Mouse (Mus musculus) midbrain, embryonic 11.5 days (tissue): Measurements from ENCODE around the gene Cenpb. TPM values are rescaled to one million over a fixed set of nuclear protein-coding genes. Genes with fewer than 3 reads are reported as not detected.
A peak's percentile ranks its signal among the peaks of the same experiment; 100 is the strongest.

Source experiments
- ATAC-seq: fragments of 200-750 bp; cut with Nextera tagmentation; 2 replicates; pipeline ENCODE4 v1.8.0; 2017; ENCODE audit warnings: moderate TSS enrichment, moderate library complexity; ENCODE audit not compliant: low FRiP score
- DNase-seq: peaks from one replicate; pipeline ENCODE4 v3.0.0; 2015; ENCODE audit warnings: low spot score; ENCODE audit errors: missing footprints
- H3K27ac ChIP-seq: fragments of 300-500 bp; sonication (generic); 2 replicates; pipeline ENCODE4 v1.5.1; 2014; ENCODE audit warnings: low read depth, low read length
- H3K27me3 ChIP-seq: fragments of 300-500 bp; sonication (generic); 2 replicates; pipeline ENCODE4 v1.6.1; 2014; ENCODE audit warnings: mild to moderate bottlenecking, low read length, moderate library complexity, mixed read lengths; ENCODE audit not compliant: control insufficient read depth, insufficient read depth
- H3K36me3 ChIP-seq: fragments of 300-500 bp; sonication (generic); 2 replicates; pipeline ENCODE4 v1.6.1; 2014; ENCODE audit warnings: mild to moderate bottlenecking, low read length, moderate library complexity, mixed read lengths; ENCODE audit not compliant: control insufficient read depth, insufficient read depth
- H3K4me1 ChIP-seq: fragments of 300-500 bp; sonication (generic); 2 replicates; pipeline ENCODE4 v1.6.1; 2014; ENCODE audit warnings: low read length; ENCODE audit not compliant: control insufficient read depth, insufficient read depth
- H3K4me2 ChIP-seq: fragments of 300-500 bp; sonication (generic); 2 replicates; pipeline ENCODE4 v1.6.1; 2014; ENCODE audit warnings: mild to moderate bottlenecking, moderate library complexity
- H3K4me3 ChIP-seq: fragments of 300-500 bp; sonication (generic); 2 replicates; pipeline ENCODE4 v1.5.1; 2014; ENCODE audit warnings: low read depth, low read length
- H3K9ac ChIP-seq: fragments of 300-500 bp; sonication (generic); 2 replicates; pipeline ENCODE4 v1.6.1; 2014; ENCODE audit warnings: low read length
- H3K9me3 ChIP-seq: fragments of 300-500 bp; sonication (generic); 2 replicates; pipeline ENCODE4 v1.6.1; 2016; ENCODE audit warnings: low read length; ENCODE audit not compliant: control insufficient read depth
- WGBS: fragments of 180-500 bp; shearing (Covaris S2); extraction: QIAGEN DNeasy Blood & Tissue Kit; methylation state at CpG from one replicate; pipeline ENCODE4 v1.1.7; 2014; 5-methylcytosine and 5-hydroxymethylcytosine counted together
- polyA plus RNA-seq: library from polyadenylated mRNA; unstranded; fragments of >200 nt; fragmentation: Nextera tagmentation; extraction: Ambion mirVana; gene quantifications from 2 replicates; pipeline ENCODE4 v1.2.1, GENCODE M21; 2014

Gene Cenpb
- polyA plus RNA-seq, 1 experiment from 2014 or later = 9.5 TPM

DNA sequence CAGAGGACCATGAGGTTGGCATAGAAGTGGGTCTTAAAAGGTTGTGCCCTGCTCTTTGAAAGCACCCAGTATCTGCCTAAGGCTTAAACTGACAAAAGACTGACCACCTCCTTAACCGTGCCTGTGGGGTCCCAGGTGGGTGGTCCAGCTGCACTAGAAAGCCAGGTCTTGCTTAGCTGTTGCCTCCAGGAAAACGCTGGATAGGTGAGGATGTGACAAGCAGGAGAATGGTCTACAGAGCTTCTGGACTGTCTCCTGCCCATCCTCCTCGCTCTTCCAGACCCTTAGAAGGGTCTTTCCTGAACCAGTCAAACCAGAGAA, 7.7 kb upstream of the Cenpb start:
- 0 out of 2 replicates have a peak, but pooled peaks cover 2% of the 10 kb centered on the region for H3K36me3 ChIP-seq
- H3K4me1 ChIP-seq = peaks cover 43% of the 10 kb centered on the region
- H3K9ac ChIP-seq = peak overlapping the region; percentile 90
- no peaks in the 10 kb centered on the region for H3K9me3 ChIP-seq
- peak overlapping the region; percentile 77 for H3K4me3 ChIP-seq
- WGBS = 19% methylated on average over 3 of the region's 3 CpGs
- peak overlapping the region; percentile 85 for H3K4me2 ChIP-seq
- DNase-seq = no peak
- no peak for ATAC-seq
- H3K27me3 ChIP-seq = no peaks in the 10 kb centered on the region; the same call in 1 of the 2 replicates
- 0 out of 2 replicates have a peak overlapping the region, but pooled peaks have one; percentile 68 for H3K27ac ChIP-seq

DNA sequence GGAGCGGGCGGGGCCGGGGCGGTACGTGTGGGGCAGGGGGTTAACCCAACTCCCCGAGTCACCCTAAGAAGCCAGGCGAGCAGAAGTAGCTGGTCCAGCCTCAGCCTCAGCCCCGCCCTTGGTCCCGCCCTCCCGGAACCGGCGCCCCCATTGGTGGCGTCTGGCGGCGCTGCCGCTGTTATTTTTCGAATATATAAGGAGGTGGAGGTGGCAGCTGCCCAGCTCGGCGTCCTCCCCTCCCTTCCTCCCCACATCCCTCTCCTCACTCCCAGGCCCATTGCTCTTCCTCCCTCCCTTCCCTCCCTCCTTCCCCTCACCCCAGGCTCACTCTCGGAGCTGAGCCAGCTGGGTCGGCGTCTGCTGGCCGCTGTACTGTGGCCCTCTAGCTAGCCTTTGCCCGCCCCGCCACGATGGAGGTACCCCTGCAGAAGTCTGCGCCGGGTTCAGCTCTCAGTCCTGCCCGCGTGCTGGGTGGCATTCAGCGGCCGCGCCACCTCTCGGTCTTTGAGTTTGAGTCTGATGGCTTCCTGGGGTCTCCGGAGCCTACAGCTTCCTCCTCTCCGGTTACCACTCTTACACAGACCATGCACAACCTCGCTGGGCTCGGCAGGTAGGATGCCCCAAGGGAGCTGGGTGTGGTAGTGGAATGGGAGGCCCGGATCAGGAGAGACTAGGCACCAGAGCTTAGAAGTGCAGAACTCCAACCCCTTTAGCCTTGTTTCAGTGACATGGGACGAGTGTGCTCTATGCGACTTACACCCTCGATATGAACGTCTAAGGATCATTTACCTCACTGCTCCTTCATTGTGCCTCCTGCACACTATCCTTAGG, 7.1 kb upstream of the Cenpb start, which contains the start of the genes Cdc25b and Spef1:
Cdc25b (plus strand) TSS at position 179 of the 831 bp plus-strand sequence.
Spef1 (minus strand) TSS at position 512 of the 831 bp plus-strand sequence.
- peak within 1 kb of the TSS; percentile 68; the same call in 1 of the 2 replicates for H3K27ac ChIP-seq
- ATAC-seq (peak; percentile 83), DNase-seq (peak; percentile 98)
- 0 out of 2 replicates have a peak, but pooled peaks cover 2% of the 10 kb centered on the region for H3K36me3 ChIP-seq
- peak within 1 kb of the TSS; percentile 90 for H3K9ac ChIP-seq
- H3K27me3 ChIP-seq = no peaks in the 10 kb centered on the region; the same call in 1 of the 2 replicates
- no peaks in the 10 kb centered on the region for H3K9me3 ChIP-seq
- H3K4me1 ChIP-seq = peaks cover 43% of the 10 kb centered on the region
- WGBS = 1% methylated on average over 36 of the region's 43 CpGs
- H3K4me3 ChIP-seq = peak within 1 kb of the TSS; percentile 77
- peak within 1 kb of the TSS; percentile 85 for H3K4me2 ChIP-seq

DNA sequence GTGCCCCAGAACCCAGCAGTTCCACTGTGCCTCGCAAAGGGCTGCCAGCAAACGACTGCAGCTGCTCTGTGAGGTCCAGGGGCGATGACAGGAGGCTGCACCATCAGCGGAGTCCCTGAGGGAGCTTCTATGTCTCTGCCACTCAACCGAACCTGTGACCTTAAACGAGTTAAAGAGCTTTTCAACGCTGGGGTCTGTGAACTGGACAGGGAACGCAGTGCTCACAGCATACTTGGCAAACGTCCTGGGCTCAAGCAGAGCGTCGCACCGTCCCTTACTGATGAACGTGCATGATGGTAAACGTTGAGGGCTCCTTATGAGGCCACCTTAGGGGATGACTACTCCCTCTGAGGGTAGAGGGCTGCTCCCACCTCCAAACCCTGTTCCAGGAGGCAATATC, 6.5 kb upstream of the Cenpb start:
- ATAC-seq = no peak

DNA sequence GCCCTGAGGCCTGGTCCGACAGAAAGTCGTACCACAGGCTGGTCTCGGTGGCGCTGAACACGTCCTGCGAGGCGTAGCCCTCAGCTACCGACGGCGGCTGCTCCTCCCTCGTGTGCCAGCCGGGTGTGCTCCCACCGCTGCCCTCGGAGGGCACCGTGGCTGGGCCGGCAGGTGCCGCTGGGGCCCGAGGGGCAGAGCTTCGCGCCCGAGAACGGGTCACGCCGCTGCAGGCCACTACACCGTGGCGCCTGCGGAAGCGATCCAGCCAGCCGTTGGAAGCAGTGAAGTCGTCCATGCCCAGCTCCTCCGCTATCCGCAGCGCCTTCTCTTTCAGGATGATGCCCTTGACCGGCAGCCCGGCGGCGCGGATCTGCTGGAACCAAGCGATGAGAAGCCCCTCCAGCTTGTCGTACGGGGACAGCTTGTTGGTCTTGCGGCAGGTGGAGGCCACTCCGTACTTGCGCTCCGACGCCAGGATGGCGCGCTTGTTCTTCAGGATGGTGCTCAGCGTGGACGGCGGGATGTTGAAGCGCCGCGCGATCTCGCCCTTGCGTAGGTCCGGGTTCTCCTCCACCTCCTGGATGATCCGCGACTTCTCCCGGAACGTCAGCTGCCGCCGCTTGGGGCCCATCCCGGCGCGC, 501 bp downstream of the Cenpb start:
- H3K9me3 ChIP-seq = no peaks in the 10 kb centered on the region
- ATAC-seq (peak; percentile 63), DNase-seq (peak; percentile 95)
- H3K4me1 ChIP-seq = peaks cover 38% of the 10 kb centered on the region
- peak overlapping the region; percentile 84 for H3K4me3 ChIP-seq
- H3K9ac ChIP-seq = peak overlapping the region; percentile 97
- no peaks in the 10 kb centered on the region for H3K36me3 ChIP-seq
- WGBS = under 1% methylated on average over 67 of the region's 67 CpGs
- no peaks in the 10 kb centered on the region for H3K27me3 ChIP-seq
- H3K27ac ChIP-seq = peak overlapping the region; percentile 85
- peak overlapping the region; percentile 99 for H3K4me2 ChIP-seq

More for the DNA sequence above, 6.5 kb upstream of the Cenpb start:
- H3K27me3 ChIP-seq = no peaks in the 10 kb centered on the region; the same call in 1 of the 2 replicates
- H3K4me3 ChIP-seq = peak overlapping the region; percentile 77
- no peaks in the 10 kb centered on the region for H3K36me3 ChIP-seq
- no peaks in the 10 kb centered on the region for H3K9me3 ChIP-seq
- H3K4me1 ChIP-seq = peaks cover 40% of the 10 kb centered on the region
- H3K27ac ChIP-seq = no peak overlapping the region
- 2% methylated on average over 14 of the region's 14 CpGs for WGBS
- peak overlapping the region; percentile 85 for H3K4me2 ChIP-seq
- DNase-seq = no peak
- peak overlapping the region; percentile 90 for H3K9ac ChIP-seq

DNA sequence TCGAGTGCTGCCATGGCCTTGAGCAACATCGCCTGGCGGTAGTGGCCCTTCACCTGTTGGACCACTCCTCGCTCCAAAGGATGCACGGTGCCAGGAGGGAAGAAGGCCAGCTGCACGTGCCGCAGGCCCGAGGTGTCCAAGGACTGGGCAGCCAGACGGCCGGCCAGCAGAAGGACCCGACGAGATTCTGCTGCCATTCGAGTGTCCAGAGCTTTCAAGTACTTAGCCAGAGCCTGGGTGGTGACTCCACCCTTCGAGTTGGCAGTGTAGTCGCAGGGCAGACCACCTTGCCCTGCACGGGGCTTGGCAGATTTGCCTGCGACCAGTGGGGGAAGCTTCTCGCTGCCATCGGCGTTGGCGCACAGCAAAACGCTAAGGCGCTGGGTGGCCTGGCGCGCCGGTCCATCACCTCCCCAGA, 1.0 kb downstream of the Cenpb start:
- DNase-seq (peak; percentile 94), ATAC-seq (peak; percentile 1; the same call in 1 of the 2 replicates)
- Histone ChIP-seq H3K4me2 (peak overlapping the region; percentile 99), H3K36me3 (no peaks in the 10 kb centered on the region), H3K9me3 (no peaks in the 10 kb centered on the region), H3K4me3 (peak overlapping the region; percentile 84), H3K4me1 (peaks cover 38% of the 10 kb centered on the region), H3K9ac (peak overlapping the region; percentile 97), H3K27me3 (no peaks in the 10 kb centered on the region), H3K27ac (no peak overlapping the region)
- WGBS = 31% methylated on average over 26 of the region's 26 CpGs

DNA sequence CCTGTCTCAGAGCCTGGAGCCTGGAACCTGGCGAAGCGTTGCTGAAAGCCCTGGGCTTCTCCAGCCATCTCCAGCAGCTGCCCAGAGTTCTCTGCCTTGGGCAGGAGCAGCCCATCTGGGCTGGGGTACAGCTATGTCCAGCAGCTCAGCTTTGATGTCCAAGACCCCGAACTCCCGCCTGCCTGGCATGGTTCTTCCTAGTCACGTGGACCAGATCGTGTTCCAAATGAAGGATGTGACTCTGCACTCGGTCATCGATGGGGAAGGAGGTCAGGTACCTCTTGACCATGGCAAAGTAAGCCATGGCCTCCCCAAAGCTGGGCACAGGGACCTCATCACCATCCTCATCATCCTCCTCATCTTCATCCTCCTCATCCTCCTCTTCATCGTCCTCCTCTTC, 1.9 kb downstream of the Cenpb start:
- Histone ChIP-seq H3K27ac (no peak overlapping the region), H3K9ac (peak overlapping the region; percentile 97; the same call in 1 of the 2 replicates), H3K4me2 (peak overlapping the region; percentile 99), H3K36me3 (no peaks in the 10 kb centered on the region), H3K4me3 (peak overlapping the region; percentile 84), H3K27me3 (peaks cover 2% of the 10 kb centered on the region; the same call in 1 of the 2 replicates), H3K4me1 (peaks cover 38% of the 10 kb centered on the region), H3K9me3 (no peaks in the 10 kb centered on the region)
- DNase-seq = no peak
- 87% methylated on average over 9 of the region's 9 CpGs for WGBS
- no peak for ATAC-seq

DNA sequence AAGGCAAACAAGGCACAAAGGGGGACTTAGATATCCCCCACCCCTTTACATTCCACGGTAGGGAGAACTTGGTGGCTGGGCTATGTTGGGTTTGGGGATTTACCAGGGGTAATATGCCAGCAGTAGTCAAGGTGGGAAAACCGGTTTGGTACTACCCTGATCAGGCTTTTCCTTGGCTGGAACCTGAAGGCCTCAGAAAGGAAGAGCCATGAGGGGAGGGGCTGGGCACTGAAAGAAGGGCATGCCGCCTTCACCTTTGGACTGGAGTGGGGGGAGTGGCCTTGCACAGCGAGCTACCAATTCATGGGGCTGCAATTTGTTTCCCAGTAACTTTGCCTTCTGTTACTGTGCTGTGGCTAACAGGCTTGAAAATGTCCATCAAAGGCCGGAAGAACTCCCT, 3.4 kb downstream of the Cenpb start:
- WGBS = 75% methylated on average over 5 of the region's 5 CpGs
- DNase-seq (no peak), ATAC-seq (no peak)
- Histone ChIP-seq H3K4me3 (no peak overlapping the region), H3K9ac (no peak overlapping the region), H3K4me2 (no peak overlapping the region), H3K4me1 (peaks cover 41% of the 10 kb centered on the region), H3K27me3 (peaks cover 16% of the 10 kb centered on the region), H3K27ac (no peak overlapping the region), H3K9me3 (no peaks in the 10 kb centered on the region), H3K36me3 (no peaks in the 10 kb centered on the region)

DNA sequence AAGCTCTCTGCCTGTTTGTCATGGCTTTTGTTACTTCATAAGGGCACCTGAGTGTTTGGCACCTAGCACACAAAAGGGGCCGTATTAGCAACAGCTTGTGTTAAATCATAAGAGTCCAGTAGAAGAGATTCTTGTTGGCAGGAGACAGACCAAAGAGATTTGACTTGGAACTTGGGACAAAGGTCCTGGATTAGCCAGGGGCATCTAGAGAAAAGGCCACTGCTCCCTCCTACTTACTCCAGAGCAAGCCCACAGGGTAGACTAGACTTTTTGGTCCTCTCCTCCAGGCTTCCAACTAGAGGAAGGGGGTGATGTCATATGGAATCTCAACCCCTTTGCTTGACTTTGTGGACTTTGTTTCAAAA, 3.9 kb downstream of the Cenpb start:
- H3K4me1 ChIP-seq = peaks cover 44% of the 10 kb centered on the region
- no peak for DNase-seq
- no peak for ATAC-seq

More for the DNA sequence above, 3.9 kb downstream of the Cenpb start:
- H3K9ac ChIP-seq = no peak overlapping the region
- no peaks in the 10 kb centered on the region for H3K36me3 ChIP-seq
- H3K4me3 ChIP-seq = no peak overlapping the region
- peaks cover 22% of the 10 kb centered on the region for H3K27me3 ChIP-seq
- no peak overlapping the region for H3K4me2 ChIP-seq
- no peaks in the 10 kb centered on the region for H3K9me3 ChIP-seq
- H3K27ac ChIP-seq = no peak overlapping the region
- 72% methylated on average over 1 of the region's 1 CpGs for WGBS
